Mouse (Mus musculus) midbrain, embryonic 15.5 days (tissue): ENCODE measurements at regions not wholly inside any gene's neighbourhood (a gene's known extent, or its start where the extent isn't known, plus 50 kb on each side); places are given as distances from the start of the nearest gene placed in this dataset.

Source experiments
- ATAC-seq: fragments of 200-750 bp; cut with Nextera tagmentation; replicated peaks from 2 replicates; pipeline ENCODE4 v1.8.0; 2017; ENCODE audit warnings: moderate TSS enrichment
- H3K27ac ChIP-seq: fragments of 300-500 bp; sonication (generic); 2 replicates; pipeline ENCODE4 v1.5.1; 2015; ENCODE audit warnings: mild to moderate bottlenecking, inconsistent platforms
- H3K27me3 ChIP-seq: fragments of 300-500 bp; sonication (generic); replicated peaks from 2 replicates; pipeline ENCODE4 v1.6.1; 2015; ENCODE audit warnings: inconsistent platforms
- H3K36me3 ChIP-seq: fragments of 300-500 bp; sonication (generic); replicated peaks from 2 replicates; pipeline ENCODE4 v1.6.1; 2015; ENCODE audit warnings: inconsistent platforms
- H3K4me1 ChIP-seq: fragments of 300-500 bp; sonication (generic); 2 replicates; pipeline ENCODE4 v1.6.1; 2015; ENCODE audit warnings: inconsistent platforms
- H3K4me2 ChIP-seq: fragments of 300-500 bp; sonication (generic); 2 replicates; pipeline ENCODE4 v1.6.1; 2015; ENCODE audit warnings: inconsistent platforms, mild to moderate bottlenecking, moderate library complexity
- H3K4me3 ChIP-seq: fragments of 300-500 bp; sonication (generic); 2 replicates; pipeline ENCODE4 v1.5.1; 2015; ENCODE audit warnings: mild to moderate bottlenecking, inconsistent platforms
- H3K9ac ChIP-seq: fragments of 300-500 bp; sonication (generic); 2 replicates; pipeline ENCODE4 v1.6.1; 2015; ENCODE audit warnings: mild to moderate bottlenecking, inconsistent platforms
- H3K9me3 ChIP-seq: fragments of 300-500 bp; sonication (generic); 2 replicates; pipeline ENCODE4 v1.6.1; 2016; ENCODE audit warnings: inconsistent platforms
- WGBS: fragments of 180-500 bp; shearing (Covaris S2); methylation state at CpG from one replicate; pipeline ENCODE4 v1.1.7; 2015; ENCODE audit warnings: mixed read lengths; 5-methylcytosine and 5-hydroxymethylcytosine counted together

- WGBS, result 80% methylated on average over 5 of the region's 5 CpGs
- no peak for ATAC-seq
- H3K36me3 ChIP-seq, result no peaks in the 10 kb centered on the region
- no peak overlapping the region for H3K4me2 ChIP-seq
- H3K4me1 ChIP-seq, result peaks cover 5% of the 10 kb centered on the region; the same call in 1 of the 2 replicates
- H3K9ac ChIP-seq, result no peak overlapping the region
- no peak overlapping the region for H3K4me3 ChIP-seq
- H3K9me3 ChIP-seq, result no peaks in the 10 kb centered on the region
- H3K27me3 ChIP-seq, result no peaks in the 10 kb centered on the region
- H3K27ac ChIP-seq, result no peak overlapping the region
Measured at GRCm38 (mm10) chr16:24222759-24223526, 170.4 kb upstream of the Lpp start.

- Histone ChIP-seq H3K9me3 (no peaks in the 10 kb centered on the region), H3K9ac (no peak overlapping the region), H3K4me2 (no peak overlapping the region), H3K4me3 (no peak overlapping the region), H3K27ac (no peak overlapping the region), H3K4me1 (peaks cover 5% of the 10 kb centered on the region; the same call in 1 of the 2 replicates), H3K36me3 (no peaks in the 10 kb centered on the region), H3K27me3 (no peaks in the 10 kb centered on the region)
- no peak for ATAC-seq
- WGBS, result 90% methylated on average over 3 of the region's 3 CpGs
Measured at GRCm38 (mm10) chr16:24221992-24222391, 171.3 kb upstream of the Lpp start.

DNA sequence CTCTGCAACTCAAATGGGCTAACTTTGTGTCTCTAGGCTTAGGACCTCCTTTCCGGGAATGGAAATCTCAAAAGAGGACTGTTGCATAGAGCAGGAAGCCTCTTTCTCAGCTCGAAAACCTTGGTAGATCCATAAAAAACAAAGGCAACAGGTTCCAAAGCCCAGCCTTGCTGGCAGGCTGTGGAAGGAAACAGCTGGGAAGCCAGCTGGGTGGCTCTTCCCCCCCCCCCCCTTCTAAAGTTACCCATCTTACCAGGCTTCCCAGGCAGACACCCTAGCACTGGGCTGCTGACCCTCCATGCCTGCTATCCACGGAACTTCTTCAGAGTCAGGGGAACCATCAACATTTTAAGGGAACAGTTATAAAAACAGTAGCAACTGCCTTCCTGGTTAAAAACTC, 172.7 kb upstream of the Lpp start:
- H3K4me3 ChIP-seq, result no peak overlapping the region
- H3K4me1 ChIP-seq, result peaks cover 5% of the 10 kb centered on the region; the same call in 1 of the 2 replicates
- H3K9me3 ChIP-seq, result no peaks in the 10 kb centered on the region
- no peaks in the 10 kb centered on the region for H3K27me3 ChIP-seq
- ATAC-seq, result no peak
- no peak overlapping the region for H3K4me2 ChIP-seq
- no peak overlapping the region for H3K27ac ChIP-seq
- no peak overlapping the region for H3K9ac ChIP-seq
- WGBS, result 91% methylated on average over 3 of the region's 3 CpGs
- H3K36me3 ChIP-seq, result no peaks in the 10 kb centered on the region

DNA sequence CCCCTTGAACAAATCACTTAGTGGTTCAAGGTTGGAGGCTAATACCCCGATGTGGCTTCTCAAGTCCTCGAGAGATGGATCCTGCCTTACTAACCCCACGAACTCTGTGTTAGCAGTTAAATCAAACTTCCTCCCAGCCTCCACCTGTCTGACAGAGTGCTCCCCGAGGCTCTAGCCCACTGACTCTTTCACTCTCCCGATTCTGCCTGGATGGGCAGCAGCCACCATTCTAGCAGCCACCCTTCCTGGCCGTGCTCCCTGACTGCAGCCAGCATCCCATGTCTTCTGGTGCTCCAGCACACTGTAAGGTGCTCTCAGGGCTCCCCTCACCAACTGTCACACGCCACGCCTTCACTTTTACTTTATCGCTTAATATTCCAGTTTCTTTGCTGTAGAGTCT, 173.6 kb upstream of the Lpp start:
- Histone ChIP-seq H3K9me3 (no peaks in the 10 kb centered on the region), H3K4me2 (no peak overlapping the region), H3K4me3 (no peak overlapping the region), H3K27me3 (no peaks in the 10 kb centered on the region), H3K9ac (no peak overlapping the region), H3K4me1 (peaks cover 5% of the 10 kb centered on the region; the same call in 1 of the 2 replicates), H3K27ac (no peak overlapping the region), H3K36me3 (no peaks in the 10 kb centered on the region)
- 89% methylated on average over 9 of the region's 9 CpGs for WGBS
- no peak for ATAC-seq

DNA sequence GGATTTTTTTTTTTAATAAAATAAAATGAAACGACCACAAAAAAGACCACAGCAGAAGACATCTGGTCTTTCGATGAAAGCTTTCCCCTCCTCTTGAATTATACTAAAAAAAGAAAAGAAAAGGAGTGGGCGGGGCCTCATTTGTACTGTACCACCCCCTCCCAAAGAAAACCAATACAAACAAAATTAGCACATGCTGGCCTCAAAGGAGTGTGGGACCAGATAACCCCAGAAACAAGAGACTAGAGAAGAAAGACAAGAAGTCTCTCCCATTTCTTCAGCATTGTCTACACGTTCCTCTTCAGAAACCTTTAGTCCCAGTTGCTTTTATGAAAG, 174.5 kb upstream of the Lpp start:
- H3K4me1 ChIP-seq, result peaks cover 5% of the 10 kb centered on the region; the same call in 1 of the 2 replicates
- no peaks in the 10 kb centered on the region for H3K36me3 ChIP-seq
- no peaks in the 10 kb centered on the region for H3K9me3 ChIP-seq
- H3K27ac ChIP-seq, result no peak overlapping the region
- no peak overlapping the region for H3K4me3 ChIP-seq
- no peak overlapping the region for H3K9ac ChIP-seq
- no peaks in the 10 kb centered on the region for H3K27me3 ChIP-seq
- 66% methylated on average over 4 of the region's 4 CpGs for WGBS
- H3K4me2 ChIP-seq, result no peak overlapping the region
- ATAC-seq, result no peak

GRCm38 (mm10) chr16:24218162-24218849, 175.0 kb upstream of the Lpp start:
- peaks cover 5% of the 10 kb centered on the region; the same call in 1 of the 2 replicates for H3K4me1 ChIP-seq
- H3K27ac ChIP-seq, result no peak overlapping the region
- peak; percentile 58; the same call in 1 of the 2 replicates for ATAC-seq
- H3K27me3 ChIP-seq, result no peaks in the 10 kb centered on the region
- H3K9me3 ChIP-seq, result no peaks in the 10 kb centered on the region
- 43% methylated on average over 14 of the region's 14 CpGs for WGBS
- H3K36me3 ChIP-seq, result no peaks in the 10 kb centered on the region
- H3K4me2 ChIP-seq, result no peak overlapping the region
- H3K4me3 ChIP-seq, result no peak overlapping the region
- no peak overlapping the region for H3K9ac ChIP-seq

- WGBS, result 89% methylated on average over 5 of the region's 5 CpGs
- Histone ChIP-seq H3K27me3 (no peaks in the 10 kb centered on the region), H3K4me3 (no peak overlapping the region), H3K4me2 (no peak overlapping the region), H3K9ac (no peak overlapping the region), H3K27ac (no peak overlapping the region), H3K9me3 (no peaks in the 10 kb centered on the region), H3K4me1 (peaks cover 5% of the 10 kb centered on the region; the same call in 1 of the 2 replicates), H3K36me3 (no peaks in the 10 kb centered on the region)
- no peak for ATAC-seq
Measured at GRCm38 (mm10) chr16:24216828-24217227, 176.5 kb upstream of the Lpp start.

GRCm38 (mm10) chr16:24215353-24215752, 178.0 kb upstream of the Lpp start:
- ATAC-seq, result no peak
- Histone ChIP-seq H3K4me3 (no peak overlapping the region), H3K4me1 (peaks cover 5% of the 10 kb centered on the region; the same call in 1 of the 2 replicates), H3K36me3 (no peaks in the 10 kb centered on the region), H3K9ac (no peak overlapping the region), H3K9me3 (no peaks in the 10 kb centered on the region), H3K27me3 (no peaks in the 10 kb centered on the region), H3K27ac (no peak overlapping the region), H3K4me2 (no peak overlapping the region)
- 96% methylated on average over 8 of the region's 8 CpGs for WGBS

- H3K4me1 ChIP-seq, result peaks cover 5% of the 10 kb centered on the region; the same call in 1 of the 2 replicates
- no peaks in the 10 kb centered on the region for H3K9me3 ChIP-seq
- H3K27ac ChIP-seq, result no peak overlapping the region
- no peak for ATAC-seq
- no peak overlapping the region for H3K4me2 ChIP-seq
- 99% methylated on average over 3 of the region's 3 CpGs for WGBS
- no peak overlapping the region for H3K9ac ChIP-seq
- no peaks in the 10 kb centered on the region for H3K36me3 ChIP-seq
- H3K27me3 ChIP-seq, result no peaks in the 10 kb centered on the region
- no peak overlapping the region for H3K4me3 ChIP-seq
Measured at GRCm38 (mm10) chr16:24213577-24213976, 179.7 kb upstream of the Lpp start.

DNA sequence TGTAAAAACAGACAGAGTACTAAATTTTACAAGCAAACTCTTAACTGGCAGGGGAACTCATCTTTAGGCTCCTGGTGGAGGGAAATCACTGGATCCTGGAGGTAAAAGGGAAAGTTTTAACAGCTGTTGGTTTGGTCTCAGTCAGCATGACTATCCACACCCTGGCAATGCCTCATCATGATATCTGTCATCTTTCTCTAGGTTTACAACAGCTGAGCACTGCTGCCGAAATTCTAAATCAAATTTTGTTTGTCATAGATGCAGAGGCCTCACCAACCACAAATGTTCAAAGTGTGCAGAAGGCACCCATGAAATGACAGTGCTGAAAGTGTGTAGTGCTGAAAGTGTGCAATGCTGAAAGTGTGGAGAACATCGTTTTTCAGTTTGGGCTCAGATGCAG, 180.6 kb upstream of the Lpp start:
- 82% methylated on average over 2 of the region's 2 CpGs for WGBS
- H3K4me3 ChIP-seq, result no peak overlapping the region
- H3K4me1 ChIP-seq, result no peaks in the 10 kb centered on the region
- no peak overlapping the region for H3K9ac ChIP-seq
- H3K27me3 ChIP-seq, result no peaks in the 10 kb centered on the region
- no peaks in the 10 kb centered on the region for H3K9me3 ChIP-seq
- no peak for ATAC-seq
- H3K4me2 ChIP-seq, result no peak overlapping the region
- no peaks in the 10 kb centered on the region for H3K36me3 ChIP-seq
- no peak overlapping the region for H3K27ac ChIP-seq

DNA sequence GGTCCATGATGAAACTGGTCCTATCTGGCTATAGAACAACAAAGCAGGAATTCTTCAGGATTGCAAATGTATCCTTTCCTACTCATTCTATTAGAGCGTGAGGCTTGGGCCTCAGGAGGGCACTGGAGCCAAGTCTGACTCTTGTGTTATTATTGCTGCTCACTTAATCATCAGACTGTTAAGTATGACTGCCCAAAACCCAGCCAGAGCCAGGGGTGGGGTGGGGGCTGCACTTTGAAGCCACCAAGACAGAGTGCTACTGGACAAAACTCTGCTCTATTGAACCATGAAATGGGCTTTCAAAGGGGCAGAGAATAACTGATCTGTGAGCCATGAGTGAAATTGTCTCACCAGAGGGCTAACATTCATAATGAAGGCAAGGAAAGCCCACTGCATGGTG, 181.7 kb upstream of the Lpp start:
- H3K4me3 ChIP-seq, result no peak overlapping the region
- H3K36me3 ChIP-seq, result no peaks in the 10 kb centered on the region
- H3K27me3 ChIP-seq, result no peaks in the 10 kb centered on the region
- no peak overlapping the region for H3K4me2 ChIP-seq
- no peak overlapping the region for H3K27ac ChIP-seq
- no peak overlapping the region for H3K9ac ChIP-seq
- no peak for ATAC-seq
- WGBS, result 53% methylated on average over 1 of the region's 1 CpGs
- no peaks in the 10 kb centered on the region for H3K4me1 ChIP-seq
- H3K9me3 ChIP-seq, result no peaks in the 10 kb centered on the region

GRCm38 (mm10) chr16:24208876-24209275, 184.4 kb upstream of the Lpp start:
- Histone ChIP-seq H3K36me3 (no peaks in the 10 kb centered on the region), H3K27me3 (no peaks in the 10 kb centered on the region), H3K4me3 (no peak overlapping the region), H3K4me2 (no peak overlapping the region), H3K9me3 (no peaks in the 10 kb centered on the region), H3K4me1 (no peaks in the 10 kb centered on the region), H3K9ac (no peak overlapping the region), H3K27ac (no peak overlapping the region)
- 84% methylated on average over 2 of the region's 2 CpGs for WGBS
- no peak for ATAC-seq

DNA sequence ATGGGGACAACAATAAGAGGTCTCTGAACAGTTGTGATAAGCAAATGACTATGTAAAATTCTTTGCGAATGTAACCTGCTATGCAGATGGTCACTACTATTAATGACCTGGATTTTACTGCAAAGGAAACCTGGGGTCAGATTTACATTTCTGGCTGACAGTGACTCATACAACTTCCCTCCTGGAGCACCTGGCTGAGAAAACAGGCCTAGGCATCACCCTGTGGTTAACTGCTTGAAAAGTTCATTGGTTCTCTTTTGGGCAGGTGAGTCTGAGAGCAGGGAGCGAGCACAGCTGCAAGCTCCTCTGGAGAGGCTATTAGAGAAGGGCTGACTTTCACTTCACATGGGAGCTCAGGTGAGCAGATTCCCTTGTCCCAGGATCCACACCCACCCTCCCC, 185.2 kb upstream of the Lpp start:
- Histone ChIP-seq H3K4me1 (no peaks in the 10 kb centered on the region), H3K27ac (no peak overlapping the region), H3K9me3 (no peaks in the 10 kb centered on the region), H3K4me3 (no peak overlapping the region), H3K27me3 (no peaks in the 10 kb centered on the region), H3K9ac (no peak overlapping the region), H3K36me3 (no peaks in the 10 kb centered on the region), H3K4me2 (no peak overlapping the region)
- 94% methylated on average over 2 of the region's 2 CpGs for WGBS
- ATAC-seq, result no peak
